Mouse (Mus musculus): ENCODE data around the gene Card14. TPM values are rescaled to one million over a fixed set of nuclear protein-coding genes. Genes with fewer than 3 reads are reported as not detected.

Gene Card14
- total RNA-seq, 2 experiments from 2014 or later, result 0.43 to 0.51 TPM

- DNase-seq, result no peak
Measured at GRCm38 (mm10) chr11:119300986-119301385, 6.6 kb upstream of the Card14 start.

- DNase-seq, result no peak
Measured at GRCm38 (mm10) chr11:119304904-119305712, 2.5 kb upstream of the Card14 start.

- DNase-seq, result no peak
Measured at GRCm38 (mm10) chr11:119306762-119307657, 558 bp upstream of the Card14 start.

DNA sequence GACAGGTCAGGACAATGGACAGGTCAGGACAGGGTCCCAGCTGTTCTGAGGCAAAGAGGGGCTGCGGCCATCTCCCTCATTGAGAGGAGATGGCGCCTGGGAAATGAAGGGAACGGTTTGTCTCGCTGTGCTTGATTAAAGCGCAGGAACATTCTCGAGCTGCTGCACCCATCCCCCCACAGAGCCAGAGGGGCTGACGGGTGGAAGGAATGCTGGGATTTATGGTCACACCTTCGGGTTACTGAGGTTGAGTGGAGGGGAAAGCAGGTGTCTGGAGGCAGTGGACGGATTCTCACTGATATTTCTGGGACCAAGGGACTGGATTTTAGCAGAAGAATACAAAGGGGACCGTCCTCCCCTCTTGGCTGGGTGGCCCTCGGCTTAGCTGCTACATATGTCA is 348 bp downstream of the Card14 start:
- DNase-seq, result no peak

DNA sequence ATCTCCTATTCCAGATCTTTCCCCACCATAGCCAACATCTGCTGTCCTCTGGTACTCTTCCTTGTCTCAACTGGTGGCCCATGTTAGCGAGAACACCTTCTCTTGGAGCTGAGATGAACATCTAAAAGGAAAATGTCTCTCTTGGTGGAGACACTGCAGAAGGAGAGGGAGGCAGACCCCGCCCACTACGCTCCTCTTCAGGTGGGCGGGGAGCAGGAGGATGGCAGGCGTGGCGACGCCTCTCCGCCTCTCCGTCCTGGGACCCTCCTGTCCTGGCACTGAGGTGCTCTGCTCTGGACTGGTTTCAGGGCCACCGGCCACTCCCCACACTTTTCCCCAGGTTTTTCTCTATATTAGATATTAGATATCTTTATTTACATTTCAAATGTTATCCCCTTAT is 3.1 kb downstream of the Card14 start:
- DNase-seq, result no peak

- DNase-seq, result peak; percentile 22
Measured at GRCm38 (mm10) chr11:119314252-119314936, 6.8 kb downstream of the Card14 start.

GRCm38 (mm10) chr11:119316720-119317119 is 9.2 kb downstream of the Card14 start:
- DNase-seq, result peak; percentile 69

GRCm38 (mm10) chr11:119322521-119322920 is 15.0 kb downstream of the Card14 start:
- DNase-seq, result no peak

DNA sequence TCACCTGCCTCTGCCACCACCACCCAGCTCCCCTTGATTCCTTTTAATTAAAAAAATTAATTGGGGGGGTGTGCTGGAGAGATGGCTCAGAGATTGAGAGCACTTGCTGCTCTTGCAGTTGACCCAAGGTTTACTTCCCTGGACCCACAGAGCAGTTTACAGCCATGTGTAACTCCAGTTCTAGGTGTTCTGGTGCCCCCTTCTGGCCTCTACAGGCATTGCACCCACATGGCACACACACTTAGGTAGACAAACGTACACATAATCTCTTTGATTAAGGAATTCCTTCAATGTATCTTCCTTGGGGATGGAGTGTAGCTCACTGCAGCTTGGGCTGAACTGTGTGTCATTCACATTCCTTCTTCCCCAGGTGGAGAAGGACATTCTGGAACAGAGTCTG is 17.5 kb downstream of the Card14 start:
- no peak for DNase-seq

GRCm38 (mm10) chr11:119330592-119330991 is 23.0 kb downstream of the Card14 start:
- DNase-seq, result no peak

DNA sequence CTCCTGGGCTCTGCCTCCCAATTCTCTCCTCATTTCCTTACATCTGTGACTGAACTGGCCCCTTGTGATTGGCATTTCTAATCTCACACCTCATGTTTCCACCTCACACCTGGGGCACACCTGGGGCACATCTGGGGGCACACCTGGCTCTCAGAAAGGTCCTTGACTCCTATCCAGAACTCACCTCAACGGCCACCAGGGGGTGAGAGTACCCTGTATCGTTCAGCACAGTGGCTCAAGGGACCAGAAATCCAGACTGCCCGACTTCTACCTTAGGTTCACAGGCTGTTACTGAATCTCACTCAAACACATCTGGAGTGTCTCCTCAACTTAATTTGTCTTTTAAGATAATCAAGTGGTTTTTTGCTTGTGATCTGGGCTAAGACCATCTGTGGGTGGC is 24.4 kb downstream of the Card14 start:
- DNase-seq, result no peak

- DNase-seq, result no peak
Measured at GRCm38 (mm10) chr11:119338271-119339059, 30.9 kb downstream of the Card14 start.

- DNase-seq, result no peak
Measured at GRCm38 (mm10) chr11:119339179-119339578, 31.6 kb downstream of the Card14 start.

DNA sequence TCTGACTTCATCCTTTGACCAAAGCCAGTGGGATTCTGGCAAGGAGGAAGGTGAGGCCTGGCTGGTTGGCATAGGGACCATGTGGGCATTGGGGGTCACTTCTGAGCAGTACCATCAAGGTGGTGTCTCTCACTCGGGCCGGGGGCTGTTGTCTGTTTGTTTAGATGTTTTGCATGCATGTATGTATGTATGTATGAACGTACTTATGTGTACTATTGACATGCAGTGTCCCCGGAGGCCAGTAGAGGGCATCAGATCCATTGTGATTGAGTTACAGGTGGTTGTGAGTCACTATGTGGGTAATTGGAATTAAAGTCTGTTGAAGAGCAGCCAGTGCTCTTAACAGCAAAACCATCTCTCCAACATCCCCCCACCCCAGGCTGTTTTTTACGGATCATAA is 32.1 kb downstream of the Card14 start:
- DNase-seq, result no peak

DNA sequence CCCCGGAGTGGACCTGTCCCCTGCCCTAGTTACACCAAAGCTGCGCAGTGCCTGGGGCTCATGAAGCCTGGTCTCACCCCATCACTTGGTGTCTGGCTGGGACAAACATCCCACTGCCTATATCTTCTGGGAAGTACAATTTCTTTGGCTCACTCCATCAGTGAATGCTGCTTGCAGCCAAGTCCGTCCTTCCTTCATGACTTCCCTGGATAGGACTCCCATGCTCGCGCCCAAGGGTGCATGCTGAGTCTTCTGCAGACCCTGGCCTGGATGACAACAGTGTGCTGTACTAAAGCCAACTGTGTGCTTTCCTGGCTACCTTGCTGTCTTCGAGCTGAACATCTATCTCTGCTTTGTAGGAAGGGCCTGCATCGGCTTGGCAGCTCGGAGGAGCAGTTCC is 36.6 kb downstream of the Card14 start:
- DNase-seq, result no peak

DNA sequence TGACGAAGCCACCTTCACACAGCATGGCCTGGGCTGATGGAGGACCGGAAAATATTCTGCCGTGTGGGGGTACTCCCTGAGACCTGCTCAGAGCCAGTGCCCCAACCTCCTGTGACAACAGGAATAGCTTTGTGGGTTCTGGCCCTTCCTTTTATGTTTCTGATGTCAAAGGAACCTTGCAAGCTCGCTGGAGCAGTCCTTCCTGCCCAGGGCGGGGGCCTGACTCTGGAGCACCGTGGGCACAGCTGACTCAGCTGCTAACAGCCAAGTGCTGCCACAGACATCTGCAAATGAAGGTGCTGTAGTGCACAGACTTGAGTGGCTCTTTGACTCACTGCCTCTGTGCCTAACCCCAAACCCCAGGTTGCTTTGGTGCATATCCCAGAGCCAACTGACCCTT is 37.3 kb downstream of the Card14 start:
- DNase-seq, result no peak

DNA sequence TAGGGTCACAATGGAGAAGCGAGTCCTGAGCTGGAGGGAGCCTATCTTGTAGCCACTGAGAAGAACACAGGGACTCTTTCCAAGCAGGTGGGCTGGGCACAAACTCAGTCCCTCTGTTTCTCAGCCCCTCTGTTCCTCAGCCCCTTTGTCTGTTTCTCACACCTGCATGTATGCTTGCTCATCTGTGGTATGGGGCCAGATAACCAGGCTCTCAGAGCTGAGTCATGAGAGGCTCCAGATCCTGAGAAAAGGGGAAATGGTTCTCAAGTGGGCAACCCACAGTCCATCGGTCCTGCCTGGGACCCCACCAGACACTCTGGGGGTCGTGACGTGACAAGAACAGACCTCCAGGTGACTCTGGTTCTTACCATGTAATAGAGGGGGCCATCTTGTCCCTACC is 39.6 kb downstream of the Card14 start:
- no peak for DNase-seq

GRCm38 (mm10) chr11:119352113-119352512 is 44.5 kb downstream of the Card14 start:
- no peak for DNase-seq

DNA sequence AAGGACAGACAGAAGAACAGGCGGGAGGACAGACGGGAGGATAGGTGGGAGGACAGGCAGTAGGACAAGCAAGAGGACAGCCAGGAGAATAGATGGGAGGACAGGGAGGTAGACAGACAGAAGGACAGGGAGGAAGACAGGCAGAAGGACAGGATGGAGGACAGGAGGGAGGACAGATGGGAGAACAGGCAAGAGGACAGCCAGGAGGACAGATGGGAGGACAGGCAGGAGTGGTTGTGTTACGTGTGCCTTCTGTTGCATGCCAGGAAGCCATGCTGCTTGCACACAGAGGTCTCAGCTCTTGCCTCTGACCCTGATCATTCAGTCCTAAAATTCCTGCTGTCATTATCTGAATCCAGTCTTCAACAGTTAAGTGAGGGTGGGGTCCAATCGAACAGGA is 46.4 kb downstream of the Card14 start:
- DNase-seq, result no peak

DNA sequence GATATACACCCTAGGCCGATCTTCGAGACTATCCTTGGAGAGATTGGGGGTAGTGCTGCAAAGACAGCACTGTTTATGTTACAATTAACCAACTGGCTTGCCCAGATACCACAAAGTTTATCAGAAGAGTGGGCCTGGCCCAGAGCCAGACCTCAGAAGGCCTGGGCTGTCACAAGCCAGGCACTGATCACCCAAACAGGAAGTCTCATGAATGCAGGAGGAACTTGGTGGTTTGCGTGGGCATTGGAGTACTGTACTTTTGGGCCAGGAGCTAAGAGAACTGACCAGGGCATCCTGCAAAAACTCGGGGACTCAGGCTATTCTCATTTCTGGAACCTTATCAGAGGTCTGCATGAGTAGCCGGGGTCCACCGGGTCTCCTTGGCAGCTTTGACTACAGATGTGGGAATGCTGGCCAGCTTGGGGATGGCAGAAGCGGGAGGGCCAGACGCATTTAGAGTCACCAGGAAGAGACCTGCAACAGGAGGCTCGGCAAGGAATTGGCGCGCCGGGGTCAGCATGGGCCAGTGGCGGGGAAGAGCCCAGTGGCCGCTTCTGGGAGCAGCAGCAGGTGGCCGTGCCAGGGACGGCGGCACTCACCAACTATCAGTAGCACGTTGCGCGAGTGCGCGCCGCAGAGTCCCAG is 47.4 kb downstream of the Card14 start:
- peak; percentile 51 for DNase-seq
